Mouse (Mus musculus): ENCODE measurements around the gene Slc29a4. TPM values are rescaled to one million over a fixed set of nuclear protein-coding genes. Genes with fewer than 3 reads are reported as not detected.
A peak's percentile ranks its signal among the peaks of the same experiment; 100 is the strongest.

The Slc29a4 gene
- 10 to 100 TPM; 52.4 to 60.0 TPM for total RNA-seq (2021)

DNA sequence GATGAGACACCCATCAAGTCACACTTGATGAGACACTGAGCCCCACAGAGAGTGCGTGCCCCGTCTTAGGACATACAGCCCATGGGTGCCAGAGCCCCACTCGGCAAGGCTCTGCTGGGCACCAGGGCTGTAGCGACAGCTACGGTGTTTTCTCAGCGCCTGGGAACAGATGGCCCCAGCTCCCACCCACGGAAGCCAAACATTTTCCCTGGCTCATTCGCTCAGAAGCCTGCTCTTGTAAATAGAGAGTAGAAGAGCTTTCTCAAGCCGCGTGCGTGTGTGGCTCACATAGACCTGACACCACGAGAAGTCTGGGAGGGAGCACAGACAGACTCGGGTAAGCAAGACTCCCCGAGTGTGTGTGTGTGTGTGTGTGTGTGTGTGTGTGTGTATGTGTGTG, at the start of gene Slc29a4:
TSS of gene Slc29a4 (plus strand) at position 265 of the 400 bp plus-strand sequence.
- DNase-seq (ENCODE audit: extremely low spot score in 1 of 2, low spot score in 1 of 2): peak; percentile 30 to 50

DNA sequence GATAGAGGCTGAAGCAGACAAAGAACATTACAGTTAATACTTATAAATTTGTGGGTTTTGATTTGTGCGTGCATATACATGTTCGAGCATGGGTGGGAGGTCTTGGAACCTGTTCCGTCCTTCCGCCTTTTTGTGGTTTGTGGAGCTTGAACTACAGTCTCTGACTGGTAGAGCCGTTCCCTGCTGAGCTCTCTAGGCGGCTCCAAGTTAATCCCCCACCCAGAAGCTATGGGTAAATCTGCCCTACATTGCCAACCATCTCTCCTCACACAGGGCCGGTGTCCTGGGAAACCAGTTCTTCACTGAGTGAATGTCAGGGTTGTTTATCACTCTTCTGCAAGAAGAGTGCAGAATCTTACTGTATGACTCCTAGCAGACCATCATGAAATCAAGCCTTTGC, 44.1 kb upstream of the Slc29a4 start:
- DNase-seq (ENCODE audit: extremely low spot score in 1 of 2, low spot score in 1 of 2): no peak

DNA sequence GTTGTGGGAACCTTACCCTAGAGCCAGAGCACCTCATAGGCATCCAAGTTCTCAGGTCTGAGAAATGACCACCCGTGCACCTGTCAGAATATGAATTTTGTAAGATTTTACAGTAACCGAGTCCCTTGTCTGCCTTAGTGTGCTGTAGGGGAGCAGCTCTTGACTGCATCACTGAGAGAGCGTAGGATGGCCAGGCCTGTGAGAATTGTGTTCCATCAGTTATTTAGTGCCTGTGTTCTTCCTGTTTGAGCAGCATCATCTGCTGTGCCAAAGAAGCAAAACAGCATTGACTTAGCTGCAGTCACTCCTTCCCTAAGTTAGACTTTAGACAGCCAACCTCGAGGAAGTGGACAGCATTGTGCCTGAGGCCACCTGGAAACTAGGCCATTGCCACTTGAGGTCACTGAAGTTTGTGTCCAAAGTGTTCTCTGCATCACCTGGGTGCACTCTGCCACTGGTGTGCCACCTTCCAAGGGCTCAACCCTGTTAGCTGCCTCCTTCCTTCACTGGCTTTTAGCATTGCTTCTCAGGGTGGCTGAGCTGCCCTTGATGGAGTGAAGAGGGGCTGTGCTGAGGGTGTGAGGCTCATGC, 42.8 kb upstream of the Slc29a4 start:
- DNase-seq (ENCODE audit: extremely low spot score in 1 of 2, low spot score in 1 of 2): no peak

- DNase-seq (ENCODE audit: extremely low spot score in 1 of 2, low spot score in 1 of 2): no peak
Observed at GRCm38 (mm10) chr5:142650390-142650789, 41.9 kb upstream of the Slc29a4 start.

GRCm38 (mm10) chr5:142650794-142651497, 41.4 kb upstream of the Slc29a4 start:
- DNase-seq (ENCODE audit: extremely low spot score in 1 of 2, low spot score in 1 of 2): no peak

- no peak for DNase-seq (ENCODE audit: extremely low spot score in 1 of 2, low spot score in 1 of 2)
Observed at GRCm38 (mm10) chr5:142652266-142652665, 40.0 kb upstream of the Slc29a4 start.

GRCm38 (mm10) chr5:142660656-142661434, 31.5 kb upstream of the Slc29a4 start:
- no peak for DNase-seq (ENCODE audit: extremely low spot score in 1 of 2, low spot score in 1 of 2)

- no peak for DNase-seq (ENCODE audit: extremely low spot score in 1 of 2, low spot score in 1 of 2)
Observed at GRCm38 (mm10) chr5:142667921-142668320, 24.4 kb upstream of the Slc29a4 start.

- DNase-seq (ENCODE audit: extremely low spot score in 1 of 2, low spot score in 1 of 2): no peak
Observed at GRCm38 (mm10) chr5:142668556-142669263, 23.6 kb upstream of the Slc29a4 start.

GRCm38 (mm10) chr5:142669726-142670125, 22.6 kb upstream of the Slc29a4 start:
- no peak for DNase-seq (ENCODE audit: extremely low spot score in 1 of 2, low spot score in 1 of 2)

- no peak for DNase-seq (ENCODE audit: extremely low spot score in 1 of 2, low spot score in 1 of 2)
Observed at GRCm38 (mm10) chr5:142673082-142673481, 19.2 kb upstream of the Slc29a4 start.

DNA sequence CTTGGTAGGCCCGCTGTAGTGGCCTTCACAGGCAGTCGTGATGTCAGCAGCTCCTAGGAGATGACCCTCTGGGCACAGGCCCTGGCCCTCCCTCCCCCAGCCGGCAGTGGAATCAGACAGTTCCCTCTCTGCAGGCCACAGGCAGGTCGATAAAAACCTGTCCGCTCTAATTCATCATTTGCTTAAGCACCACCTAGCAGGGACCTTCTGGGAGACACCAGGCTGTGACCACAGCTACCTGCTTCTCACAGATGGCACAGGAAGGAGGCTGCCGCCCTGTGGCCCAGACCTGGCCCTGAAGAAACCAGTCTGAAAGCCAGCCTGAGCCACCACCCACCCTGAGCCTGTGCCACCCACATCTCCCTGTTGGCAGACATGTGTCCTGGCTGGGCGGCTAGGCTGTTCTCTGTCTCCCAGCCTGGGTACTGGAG, 14.2 kb upstream of the Slc29a4 start:
- no peak for DNase-seq (ENCODE audit: extremely low spot score in 1 of 2, low spot score in 1 of 2)

GRCm38 (mm10) chr5:142679065-142679464, 13.2 kb upstream of the Slc29a4 start:
- no peak for DNase-seq (ENCODE audit: extremely low spot score in 1 of 2, low spot score in 1 of 2)

DNA sequence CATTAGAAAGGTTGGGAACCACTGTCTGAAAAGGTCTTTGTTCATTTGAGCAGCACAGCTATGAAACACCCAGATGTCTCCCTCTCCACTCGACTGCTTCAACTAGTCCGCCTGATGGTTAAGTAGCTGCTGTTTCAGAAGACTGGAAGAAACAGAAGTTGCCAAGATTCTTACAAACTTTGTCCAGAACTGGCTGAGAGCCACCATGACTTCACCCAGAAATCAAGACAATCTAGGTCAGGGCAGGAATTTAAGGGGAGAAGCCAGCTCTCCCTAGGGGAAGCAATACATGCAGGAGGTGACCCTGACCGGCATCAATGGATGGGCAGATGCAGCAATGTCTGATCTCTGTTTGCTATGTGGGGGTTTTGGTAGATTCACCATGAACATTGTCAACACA, 10.4 kb upstream of the Slc29a4 start:
- no peak for DNase-seq (ENCODE audit: extremely low spot score in 1 of 2, low spot score in 1 of 2)

DNA sequence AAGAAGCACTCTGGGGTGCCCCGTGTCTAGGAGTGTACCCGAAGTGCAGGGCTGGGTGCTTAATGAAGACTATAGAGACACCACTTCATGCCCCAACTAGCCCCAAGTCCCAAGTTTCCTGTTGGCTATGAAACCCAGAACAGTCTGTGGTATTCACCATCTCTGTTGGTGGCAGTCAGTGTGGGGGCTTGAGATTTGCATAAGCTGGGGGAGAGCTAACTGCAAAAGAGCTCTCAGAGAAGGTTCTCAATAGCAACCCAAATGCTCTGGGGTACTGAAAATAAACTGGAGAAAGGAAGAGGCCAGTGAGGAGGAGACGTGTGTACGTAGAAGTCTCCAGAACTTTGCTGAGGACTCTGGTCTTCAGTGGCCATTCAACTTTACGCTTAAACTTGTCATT, 9.8 kb upstream of the Slc29a4 start:
- DNase-seq (ENCODE audit: extremely low spot score in 1 of 2, low spot score in 1 of 2): no peak

GRCm38 (mm10) chr5:142688866-142689265, 3.4 kb upstream of the Slc29a4 start:
- DNase-seq (ENCODE audit: extremely low spot score in 1 of 2, low spot score in 1 of 2): no peak

DNA sequence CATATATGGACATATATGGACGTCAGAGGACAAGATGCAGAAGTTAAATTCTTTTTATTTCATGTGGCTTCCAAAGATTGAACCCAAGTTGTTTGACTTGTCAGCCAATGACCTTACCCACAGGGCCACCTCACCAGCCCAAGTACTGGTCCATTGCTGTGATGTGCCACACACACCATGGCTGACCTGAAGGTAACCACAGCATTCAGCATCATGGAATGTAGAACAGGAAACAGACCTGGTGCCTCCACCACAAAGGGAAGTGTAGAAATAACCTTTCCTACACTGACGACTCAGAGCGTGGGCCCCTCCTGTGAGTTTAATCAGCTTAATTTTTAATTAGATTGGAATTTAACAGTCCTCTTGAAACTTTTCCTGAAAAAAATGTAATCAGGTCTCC, 2.0 kb upstream of the Slc29a4 start:
- no peak for DNase-seq (ENCODE audit: extremely low spot score in 1 of 2, low spot score in 1 of 2)

DNA sequence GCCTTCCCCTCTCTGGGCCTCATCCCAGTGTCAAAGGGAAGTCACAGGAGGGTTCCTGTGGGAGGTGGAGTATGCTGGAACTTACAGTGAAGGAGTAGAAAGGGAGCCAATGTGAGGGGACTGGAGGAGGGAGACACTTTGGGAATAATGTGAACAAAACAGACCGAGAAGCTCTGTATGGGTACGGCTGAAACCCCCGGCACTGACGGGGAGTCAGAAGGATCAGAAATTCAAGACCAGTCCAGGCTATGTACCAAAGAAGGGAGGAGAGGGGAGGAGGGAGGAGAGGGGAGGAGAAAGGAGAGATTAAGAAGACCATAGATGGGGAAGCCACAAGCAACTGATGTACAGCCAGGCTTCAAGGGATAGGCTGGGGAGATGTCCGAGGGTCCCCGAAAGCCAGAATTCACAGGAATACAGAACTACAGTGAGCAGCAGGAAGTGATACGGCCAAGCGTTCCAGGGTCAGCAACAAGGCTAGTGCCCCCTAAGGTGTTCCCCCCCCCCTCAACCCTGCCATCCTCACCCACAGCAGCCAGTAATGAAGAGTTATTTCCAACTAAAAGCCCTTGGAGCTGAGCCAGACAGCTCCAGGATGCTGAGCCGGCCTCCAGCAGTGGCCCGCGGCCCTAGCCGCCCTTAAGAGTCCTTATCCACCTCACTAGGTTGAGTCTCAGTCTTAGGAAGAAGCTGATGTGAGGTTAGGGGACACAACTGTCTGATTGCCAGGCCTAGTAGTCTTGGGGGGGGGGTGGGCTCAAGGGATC, 842 bp downstream of the Slc29a4 start:
- DNase-seq (ENCODE audit: extremely low spot score in 1 of 2, low spot score in 1 of 2): no peak

DNA sequence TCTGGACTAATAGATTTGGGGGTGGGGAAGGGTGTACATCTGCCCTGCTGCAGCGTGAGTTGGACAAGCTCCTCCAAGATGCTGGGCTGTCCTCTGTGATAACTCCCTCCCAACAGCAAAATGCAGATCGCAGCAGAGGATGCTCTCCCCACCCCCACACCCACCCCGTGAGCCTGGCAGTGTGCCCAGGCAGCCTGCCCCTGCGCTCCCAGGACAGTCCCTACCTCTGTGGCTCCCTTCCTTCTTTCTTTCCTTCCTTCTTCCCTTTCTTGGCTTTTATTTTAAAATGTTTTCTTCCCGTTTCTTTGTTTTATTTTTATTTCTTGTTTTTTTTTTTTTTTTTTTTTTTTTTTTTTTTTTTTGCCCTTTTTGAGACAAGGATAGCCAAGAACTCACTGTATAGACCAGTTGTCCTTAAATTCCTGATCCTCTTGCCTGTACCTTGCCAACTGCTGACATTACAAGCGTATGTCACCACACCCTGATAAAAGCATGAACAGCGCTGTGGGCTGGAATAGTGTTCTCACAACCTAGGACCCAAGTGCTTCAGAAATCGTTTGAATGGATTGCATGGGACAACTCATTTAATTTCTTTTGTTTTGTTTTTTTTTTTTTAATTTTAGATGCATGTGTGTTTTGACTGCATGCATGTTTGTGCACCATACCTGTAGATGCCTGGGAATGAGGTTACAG, 1.6 kb downstream of the Slc29a4 start:
- DNase-seq (ENCODE audit: extremely low spot score in 1 of 2, low spot score in 1 of 2): no peak

Data from layer of hippocampus, postnatal 25 days (tissue).